Mouse (Mus musculus) adrenal gland, adult 18-20 months (tissue): Measurements from ENCODE around the gene Abca8a. TPM values are rescaled to one million over a fixed set of nuclear protein-coding genes. Genes with fewer than 3 reads are reported as not detected.

Experiments used
- DNase-seq, 2 experiments: peaks; one replicate each; pipeline ENCODE4 v3.0.0; 2021 to 2022; ENCODE audit warnings: low spot score in 2 of 2
- long read RNA-seq, 2 experiments: library from polyadenylated mRNA; stranded (forward); transcript quantifications; one replicate each; pipeline ENCODE4 v2.0.0; 2021
- total RNA-seq, 2 experiments: library from RNA; stranded (reverse); gene quantifications; 1 replicate in 1 of 2; 2 replicates in 1 of 2; pipeline ENCODE4 v1.2.3; 2021

Abca8a gene
- total RNA-seq = 10 to 100 TPM; 50.5 to 55.2 TPM
- long read RNA-seq, experiment 1, partial matches to known transcripts = 6 of 11 reads
- long read RNA-seq, experiment 1, other reads (novel, unspliced or antisense) = 5 of 11 reads
- long read RNA-seq, experiment 2, partial matches to known transcripts = 9 of 11 reads
- long read RNA-seq, experiment 2, other reads (novel, unspliced or antisense) = 2 of 11 reads

- no peak for DNase-seq
These were observed at the start of gene Abca8a for GRCm38 (mm10) chr11:110095858-110096257. Gene Abca8a, minus strand, starts transcription at chr11:110095978.

- DNase-seq = no peak
These were observed 49.6 kb upstream of the Abca8a start for GRCm38 (mm10) chr11:110145421-110145820.

- DNase-seq = no peak
These were observed 35.0 kb upstream of the Abca8a start for GRCm38 (mm10) chr11:110130760-110131159.

- no peak for DNase-seq
These were observed 15.4 kb upstream of the Abca8a start for GRCm38 (mm10) chr11:110111137-110111536.

- DNase-seq = no peak
These were observed 5.7 kb upstream of the Abca8a start for GRCm38 (mm10) chr11:110101437-110101836.

- DNase-seq = no peak
These were observed 3.1 kb upstream of the Abca8a start for GRCm38 (mm10) chr11:110098901-110099300.

- no peak for DNase-seq
These were observed 1.7 kb upstream of the Abca8a start for GRCm38 (mm10) chr11:110097465-110097864.

GRCm38 (mm10) chr11:110094846-110095380 is 865 bp downstream of the Abca8a start:
- no peak for DNase-seq

- DNase-seq = no peak
These were observed 1.5 kb downstream of the Abca8a start for GRCm38 (mm10) chr11:110094236-110094635.

- no peak for DNase-seq
These were observed 4.5 kb downstream of the Abca8a start for GRCm38 (mm10) chr11:110091328-110091727.

GRCm38 (mm10) chr11:110072158-110072557 is 23.6 kb downstream of the Abca8a start:
- no peak for DNase-seq

- DNase-seq = no peak
These were observed 34.7 kb downstream of the Abca8a start for GRCm38 (mm10) chr11:110061032-110061431.

- DNase-seq = no peak
These were observed 35.7 kb downstream of the Abca8a start for GRCm38 (mm10) chr11:110060127-110060526.

- no peak for DNase-seq
These were observed 42.1 kb downstream of the Abca8a start for GRCm38 (mm10) chr11:110053681-110054080.

- no peak for DNase-seq
These were observed 58.0 kb downstream of the Abca8a start for GRCm38 (mm10) chr11:110037795-110038194.

- no peak for DNase-seq
These were observed 66.7 kb downstream of the Abca8a start for GRCm38 (mm10) chr11:110028913-110029695.

GRCm38 (mm10) chr11:110010836-110011546 is 84.8 kb downstream of the Abca8a start:
- DNase-seq = no peak

- DNase-seq = peak; percentile 63 to 64
These were observed 100.2 kb downstream of the Abca8a start, which contains the start of gene Abca8b for GRCm38 (mm10) chr11:109995624-109996023. Gene Abca8b, minus strand, starts transcription at chr11:109995845.

- no peak for DNase-seq
These were observed 100.8 kb downstream of the Abca8a start for GRCm38 (mm10) chr11:109995013-109995412.

- DNase-seq = no peak
These were observed 101.8 kb downstream of the Abca8a start for GRCm38 (mm10) chr11:109994014-109994413.

GRCm38 (mm10) chr11:109991270-109991669 is 104.5 kb downstream of the Abca8a start:
- no peak for DNase-seq

GRCm38 (mm10) chr11:109990256-109990655 is 105.5 kb downstream of the Abca8a start:
- no peak for DNase-seq
